Mouse (Mus musculus) liver, embryonic 14.5 days (tissue): Measurements from ENCODE around the gene Gpcpd1. TPM values are rescaled to one million over a fixed set of nuclear protein-coding genes. Genes with fewer than 3 reads are reported as not detected.
A peak's percentile ranks its signal among the peaks of the same experiment; 100 is the strongest.

Experiments
- ATAC-seq: fragments of 200-750 bp; cut with Nextera tagmentation; 2 replicates; pipeline ENCODE4 v1.8.0; 2017; ENCODE audit warnings: moderate number of reproducible peaks, mild to moderate bottlenecking, moderate library complexity; ENCODE audit not compliant: insufficient read depth
- DNase-seq, 3 experiments: peaks; one replicate each; pipeline ENCODE4 v3.0.0-alpha.2; 2012 to 2013; ENCODE audit warnings: low read depth in 3 of 3, low spot score in 3 of 3
- H3K27ac ChIP-seq: fragments of 300-500 bp; sonication (generic); 2 replicates; pipeline ENCODE4 v1.5.1; 2014; ENCODE audit warnings: moderate library complexity, mild to moderate bottlenecking, control low read depth, inconsistent platforms
- H3K27me3 ChIP-seq: fragments of 300-500 bp; sonication (generic); 2 replicates; pipeline ENCODE4 v1.6.1; 2014; ENCODE audit warnings: mild to moderate bottlenecking, low read length, moderate library complexity; ENCODE audit not compliant: control insufficient read depth, insufficient read depth
- H3K36me3 ChIP-seq: fragments of 300-500 bp; sonication (generic); replicated peaks from 2 replicates; pipeline ENCODE4 v1.6.1; 2014; ENCODE audit warnings: low read depth; ENCODE audit not compliant: control insufficient read depth, insufficient read depth
- H3K4me1 ChIP-seq, 2 experiments: fragments of 200-500 bp in 1 of 2; fragments of 300-500 bp in 1 of 2; sonication (generic) in 1 of 2; replicated peaks; 2 replicates each; pipeline ENCODE4 v1.6.1; 2012 to 2014; ENCODE audit warnings: antibody characterized with exemption in 1 of 2, inconsistent platforms in 1 of 2, low read length in 1 of 2; ENCODE audit not compliant: control insufficient read depth in 2 of 2, insufficient read depth in 2 of 2
- H3K4me2 ChIP-seq: fragments of 300-500 bp; sonication (generic); 2 replicates; pipeline ENCODE4 v1.6.1; 2014; ENCODE audit warnings: low read depth, mild to moderate bottlenecking, control low read depth, moderate library complexity
- H3K4me3 ChIP-seq, 2 experiments: fragments of 200-500 bp in 1 of 2; fragments of 300-500 bp in 1 of 2; sonication (generic) in 1 of 2; 2 replicates each; pipeline ENCODE4 v1.5.1; 2012 to 2014; ENCODE audit warnings: low read depth in 2 of 2, low read length in 2 of 2, mild to moderate bottlenecking in 2 of 2, control low read depth in 1 of 2, inconsistent platforms in 1 of 2, moderate library complexity in 1 of 2; ENCODE audit not compliant: insufficient read depth in 1 of 2
- H3K9ac ChIP-seq: fragments of 300-500 bp; sonication (generic); replicated peaks from 2 replicates; pipeline ENCODE4 v1.6.1; 2014; ENCODE audit warnings: mild to moderate bottlenecking, control low read depth, moderate library complexity
- H3K9me3 ChIP-seq: fragments of 300-500 bp; sonication (generic); 2 replicates; pipeline ENCODE4 v1.6.1; 2016; ENCODE audit warnings: low read length, mixed read lengths; ENCODE audit not compliant: control insufficient read depth
- CTCF ChIP-seq: IDR thresholded peaks from 2 replicates; pipeline ENCODE4 v1.5.1; 2016; ENCODE audit warnings: antibody characterized with exemption, low read depth, control low read depth
- EP300 ChIP-seq: IDR thresholded peaks from 2 replicates; pipeline ENCODE4 v1.6.1; 2016; ENCODE audit warnings: antibody characterized with exemption, low read depth
- WGBS: fragments of 180-500 bp; shearing (Covaris S2); extraction: QIAGEN DNeasy Blood & Tissue Kit; methylation state at CpG from one replicate; pipeline ENCODE4 v1.1.7; 2014; ENCODE audit not compliant: insufficient replicate concordance; 5-methylcytosine and 5-hydroxymethylcytosine counted together
- polyA plus RNA-seq, 2 experiments: library from polyadenylated mRNA; depleted of rRNA in 1 of 2; stranded (reverse) in 1 of 2; unstranded in 1 of 2; fragments of >200 nt; fragmentation: Nextera tagmentation in 1 of 2; extraction: Ambion mirVana in 1 of 2; gene quantifications; 2 replicates each; pipeline versions ENCODE4 v1.2.1 to v1.2.3; 2012 to 2014

Gene Gpcpd1
- polyA plus RNA-seq, 2 experiments = 31.0 to 67.7 TPM

DNA sequence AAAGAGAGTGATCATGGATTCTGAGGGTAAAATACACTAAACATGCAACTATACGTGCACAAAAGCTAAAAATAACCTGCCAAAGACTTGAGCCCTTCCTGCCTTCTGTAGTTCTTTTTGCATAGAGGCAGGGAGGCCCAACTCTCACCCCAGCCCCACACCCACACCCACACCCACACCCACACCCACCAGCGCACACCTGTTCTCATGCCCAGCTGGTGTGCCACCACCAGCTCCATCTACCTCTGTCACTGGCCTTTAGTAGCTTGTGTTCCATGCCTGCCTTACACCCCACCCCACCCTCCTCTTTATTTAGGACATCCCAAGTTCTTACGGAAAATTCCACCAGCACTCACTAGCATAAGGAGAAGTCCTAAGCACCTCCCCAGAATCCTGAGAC, 89.2 kb downstream of the Gpcpd1 start:
- 67% methylated on average over 3 of the region's 3 CpGs for WGBS
- Histone ChIP-seq H3K9me3 (no peaks in the 10 kb centered on the region), H3K9ac (no peak overlapping the region)

GRCm38 (mm10) chr2:132497412-132498135, 90.0 kb downstream of the Gpcpd1 start:
- Histone ChIP-seq H3K36me3 (no peaks in the 10 kb centered on the region), H3K4me3 (no peak overlapping the region), H3K4me1 (no peaks in the 10 kb centered on the region), H3K9me3 (no peaks in the 10 kb centered on the region), H3K9ac (no peak overlapping the region), H3K4me2 (no peak overlapping the region), H3K27ac (no peak overlapping the region), H3K27me3 (no peaks in the 10 kb centered on the region)
- ATAC-seq = no peak
- no peak for DNase-seq
- no peak; the same call in 1 of the 2 replicates for TF ChIP-seq CTCF
- no peak for TF ChIP-seq EP300
- 58% methylated on average over 7 of the region's 7 CpGs for WGBS

More for the DNA sequence above, 89.2 kb downstream of the Gpcpd1 start:
- no peak overlapping the region for H3K27ac ChIP-seq
- H3K4me3 ChIP-seq = no peak overlapping the region
- H3K4me1 ChIP-seq = no peaks in the 10 kb centered on the region
- H3K4me2 ChIP-seq = no peak overlapping the region
- TF ChIP-seq EP300 (no peak), CTCF (no peak)
- ATAC-seq = no peak
- no peaks in the 10 kb centered on the region for H3K36me3 ChIP-seq
- H3K27me3 ChIP-seq = no peaks in the 10 kb centered on the region
- DNase-seq = no peak

- no peak overlapping the region for H3K9ac ChIP-seq
- no peaks in the 10 kb centered on the region for H3K4me1 ChIP-seq
- H3K4me2 ChIP-seq = no peak overlapping the region
- TF ChIP-seq CTCF (no peak), EP300 (no peak)
- no peaks in the 10 kb centered on the region for H3K27me3 ChIP-seq
- no peak overlapping the region for H3K27ac ChIP-seq
- no peak overlapping the region for H3K4me3 ChIP-seq
- ATAC-seq (no peak), DNase-seq (no peak)
- WGBS = 51% methylated on average over 4 of the region's 4 CpGs
- no peaks in the 10 kb centered on the region for H3K9me3 ChIP-seq
- no peaks in the 10 kb centered on the region for H3K36me3 ChIP-seq
These were observed 94.3 kb downstream of the Gpcpd1 start for GRCm38 (mm10) chr2:132493184-132493583.

DNA sequence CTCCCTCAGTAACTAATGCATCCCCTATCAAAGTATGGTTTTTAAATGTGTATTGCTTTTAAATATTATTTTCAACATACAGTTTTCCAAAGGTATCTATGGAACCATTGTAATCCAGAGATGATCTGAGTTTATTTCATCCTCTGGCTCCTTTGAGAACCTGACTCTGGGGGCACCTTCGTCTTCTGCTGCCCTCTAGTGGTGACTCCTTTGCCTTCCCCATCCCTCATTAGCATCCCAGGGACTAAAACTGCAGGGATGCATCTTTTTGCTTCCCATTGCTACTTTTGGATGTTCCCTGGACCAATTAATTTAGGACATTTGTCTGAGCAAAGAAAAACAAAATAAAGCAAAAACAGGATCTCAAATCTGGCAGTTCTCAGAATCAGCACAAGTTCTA, 102.1 kb downstream of the Gpcpd1 start:
- no peak for ATAC-seq

DNA sequence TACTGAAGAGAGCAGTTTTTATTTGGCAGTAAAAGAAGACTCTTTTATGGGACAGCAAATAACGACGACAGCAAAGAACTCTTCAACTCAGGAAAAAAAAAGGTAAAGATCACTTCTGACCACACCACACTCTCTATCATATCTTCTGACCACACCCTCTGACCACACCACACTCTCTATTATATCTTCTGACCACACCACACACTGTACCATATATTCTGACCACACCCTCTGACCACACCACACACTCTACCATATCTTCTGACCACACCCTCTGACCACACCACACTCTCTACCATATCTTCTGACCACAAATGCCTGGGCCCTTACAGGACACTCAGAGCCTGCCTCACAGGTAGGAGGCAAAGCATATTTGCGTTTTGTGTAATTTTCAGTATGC, 106.0 kb downstream of the Gpcpd1 start:
- Histone ChIP-seq H3K36me3 (no peaks in the 10 kb centered on the region), H3K4me1 (peaks cover 0 to 3% of the 10 kb centered on the region in 2 experiments; a peak in 1 of 4 replicates), H3K27ac (no peak overlapping the region), H3K9ac (no peak overlapping the region), H3K9me3 (no peaks in the 10 kb centered on the region), H3K4me3 (no peak overlapping the region), H3K27me3 (no peaks in the 10 kb centered on the region; the same call in 1 of the 2 replicates), H3K4me2 (no peak overlapping the region)
- whole genome bisulfite sequencing = 11% methylated on average over 3 of the region's 3 CpGs
- peak; percentile 41; the same call in 1 of the 2 replicates for ATAC-seq
- TF ChIP-seq EP300 (no peak), CTCF (no peak)
- no peak for DNase-seq

More for the DNA sequence above, 102.1 kb downstream of the Gpcpd1 start:
- H3K9ac ChIP-seq = no peak overlapping the region
- DNase-seq = peak in 1 of 3 experiments; percentile 11
- H3K4me3 ChIP-seq = no peak overlapping the region
- H3K4me2 ChIP-seq = no peak overlapping the region
- no peaks in the 10 kb centered on the region for H3K9me3 ChIP-seq
- TF ChIP-seq CTCF = peak; percentile 81
- no peak for TF ChIP-seq EP300
- no peaks in the 10 kb centered on the region for H3K36me3 ChIP-seq
- H3K27me3 ChIP-seq = no peaks in the 10 kb centered on the region; the same call in 1 of the 2 replicates
- peaks cover 0 to 3% of the 10 kb centered on the region in 2 experiments; a peak in 1 of 4 replicates for H3K4me1 ChIP-seq
- WGBS = 3% methylated on average over 1 of the region's 1 CpGs
- H3K27ac ChIP-seq = no peak overlapping the region

Other genes starting within 250 kb of the Gpcpd1 start
- gene Prokr2, start 202.3 kb downstream of the Gpcpd1 start, polyA plus RNA-seq (2012; rRNA removed) = 0.03 and 0.04 TPM in 2 replicates
- 0.06 TPM in 2 replicates for gene Prokr2, start 202.3 kb downstream of the Gpcpd1 start, polyA plus RNA-seq (2014; fragmentation: Nextera tagmentation; extraction: Ambion mirVana)
- gene Shld1, start 99.2 kb upstream of the Gpcpd1 start, polyA plus RNA-seq (2012; rRNA removed) = 6.3 and 7.1 TPM in 2 replicates
- 10.1 and 12.3 TPM in 2 replicates for gene Shld1, start 99.2 kb upstream of the Gpcpd1 start, polyA plus RNA-seq (2014; fragmentation: Nextera tagmentation; extraction: Ambion mirVana)
- 0.04 and 0.09 TPM in 2 replicates for gene Chgb, start 193.5 kb upstream of the Gpcpd1 start, polyA plus RNA-seq (2012; rRNA removed)
- 0.09 TPM in 1 of 2 replicates, not detected in the other for gene Chgb, start 193.5 kb upstream of the Gpcpd1 start, polyA plus RNA-seq (2014; fragmentation: Nextera tagmentation; extraction: Ambion mirVana)
- gene Trmt6, start 228.3 kb upstream of the Gpcpd1 start, polyA plus RNA-seq (2012; rRNA removed) = 5.4 and 8.3 TPM in 2 replicates
- 14.1 and 18.5 TPM in 2 replicates for gene Trmt6, start 228.3 kb upstream of the Gpcpd1 start, polyA plus RNA-seq (2014; fragmentation: Nextera tagmentation; extraction: Ambion mirVana)
- 2.8 and 4.5 TPM in 2 replicates for gene Mcm8, start 228.4 kb upstream of the Gpcpd1 start, polyA plus RNA-seq (2012; rRNA removed)
- 6.9 and 7.5 TPM in 2 replicates for gene Mcm8, start 228.4 kb upstream of the Gpcpd1 start, polyA plus RNA-seq (2014; fragmentation: Nextera tagmentation; extraction: Ambion mirVana)